In the genomic region with DNA sequence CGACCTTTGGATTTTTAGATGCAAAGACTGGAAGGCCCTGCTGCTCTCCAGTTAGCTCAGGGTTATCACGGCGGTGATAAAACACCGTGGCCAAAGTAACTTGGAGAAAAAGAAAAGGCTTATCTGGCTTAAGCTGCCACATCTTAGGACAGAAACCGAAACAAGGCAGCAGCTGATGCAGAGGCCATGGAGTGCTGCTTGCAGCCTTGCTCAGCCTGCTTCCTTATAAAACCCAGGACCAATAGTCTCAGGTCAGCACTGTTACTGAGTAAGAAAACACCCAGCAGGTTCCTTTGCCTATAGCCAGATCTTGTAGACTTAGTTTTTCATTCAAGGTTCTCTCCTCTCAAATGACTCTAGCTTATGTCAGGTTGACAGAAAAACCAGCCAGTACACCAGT, we compare ENCODE assay signal across 22 mouse cellular contexts.
"Had no signal": no experiment of that assay in that cellular context is flagged by ENCODE, and none has a peak within 500 bp of the region (broad histone marks: within the 10 kb centered on the region; RNA-seq: fewer than 3 reads in every experiment).

No protein-coding gene starts in this region.

- H3K27me3 ChIP-seq: hindbrain, embryonic 13.5 days; hindbrain, embryonic 15.5 days; limb, embryonic 15.5 days; liver, embryonic 12.5 days had no signal

- H3K4me3 ChIP-seq: heart, adult 2 months; hindbrain, embryonic 13.5 days; hindbrain, embryonic 15.5 days; kidney, embryonic 15.5 days; limb, embryonic 13.5 days; limb, embryonic 15.5 days; liver, embryonic 12.5 days had no signal

- DNase-seq: gastrocnemius, postnatal 14 days; gastrocnemius, postnatal 36 days; heart, adult 2 months; heart, postnatal 14 days; heart, postnatal 36 days; kidney, adult 11 months; kidney, adult 2 months; kidney, adult 9 months; kidney, postnatal 14 days; kidney, postnatal 36 days; layer of hippocampus, adult 9-11 months; layer of hippocampus, postnatal 36 days; left cerebral cortex, postnatal 4 days had no signal

- H3K9me3 ChIP-seq: hindbrain, embryonic 13.5 days; hindbrain, embryonic 15.5 days; kidney, embryonic 15.5 days; limb, embryonic 13.5 days; limb, embryonic 15.5 days; liver, embryonic 12.5 days had no signal

- H3K36me3 ChIP-seq: hindbrain, embryonic 13.5 days; hindbrain, embryonic 15.5 days; kidney, embryonic 15.5 days; limb, embryonic 13.5 days; limb, embryonic 15.5 days; liver, embryonic 12.5 days had no signal

- H3K27ac ChIP-seq: heart, adult 2 months; hindbrain, embryonic 13.5 days; hindbrain, embryonic 15.5 days; hindbrain, postnatal 0 days; kidney, embryonic 15.5 days; kidney, postnatal 0 days; limb, embryonic 13.5 days; limb, embryonic 15.5 days; liver, embryonic 12.5 days had no signal

- H3K4me2 ChIP-seq: heart, embryonic 11.5 days; hindbrain, embryonic 13.5 days; hindbrain, embryonic 15.5 days; kidney, embryonic 15.5 days; limb, embryonic 13.5 days; limb, embryonic 15.5 days; liver, embryonic 12.5 days had no signal

- H3K9ac ChIP-seq: hindbrain, embryonic 13.5 days; hindbrain, embryonic 15.5 days; kidney, embryonic 15.5 days; limb, embryonic 13.5 days; limb, embryonic 15.5 days; liver, embryonic 12.5 days had no signal

- H3K4me1 ChIP-seq: limb, embryonic 15.5 days; liver, embryonic 12.5 days had no signal

- ATAC-seq: hindbrain, postnatal 0 days; liver, embryonic 12.5 days had no signal
